Mouse (Mus musculus) cortical plate, adult 2 months (tissue): ENCODE data around the gene A530016L24Rik.

ENCODE experiments used
- CTCF ChIP-seq: fragments of 200-500 bp; IDR thresholded peaks from 2 replicates; pipeline ENCODE4 v1.5.1; 2011; ENCODE audit warnings: mild to moderate bottlenecking, control low read depth, low read length; ENCODE audit not compliant: insufficient read depth; ENCODE audit errors: extremely low read depth
- POLR2A ChIP-seq: fragments of 200-500 bp; IDR thresholded peaks from 2 replicates; pipeline ENCODE4 v1.6.1; 2011; ENCODE audit warnings: mild to moderate bottlenecking, low read length, control low read depth; ENCODE audit not compliant: insufficient read depth; ENCODE audit errors: extremely low read depth

DNA sequence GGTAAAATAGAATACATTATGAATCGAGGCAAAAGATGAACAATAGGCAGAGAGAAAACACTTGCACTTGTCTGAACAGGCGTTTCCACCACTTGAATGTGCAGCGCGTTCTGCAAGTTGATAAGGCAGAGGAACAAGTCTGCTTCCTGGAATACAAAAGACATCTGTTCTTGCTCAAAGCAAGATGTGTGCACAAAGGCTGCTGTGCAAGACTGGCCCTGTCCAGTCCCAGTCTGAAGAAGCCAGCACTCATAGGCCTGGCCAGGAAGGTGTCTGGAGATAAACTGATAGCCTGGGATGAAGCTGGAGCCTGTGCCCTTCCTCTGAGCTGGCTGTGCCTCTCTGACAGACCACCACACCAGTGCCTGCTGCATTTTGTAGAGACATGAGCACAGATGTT, 28.9 kb downstream of the A530016L24Rik start:
- no peak for TF ChIP-seq CTCF
- no peak for TF ChIP-seq POLR2A
